Mouse (Mus musculus) brain, embryonic 14.5 days (tissue): ENCODE data around the gene Mrps9. TPM values are rescaled to one million over a fixed set of nuclear protein-coding genes. Genes with fewer than 3 reads are reported as not detected.

Experiments
- DNase-seq: peaks from one replicate; pipeline ENCODE4 v3.0.0-alpha.2; 2011; ENCODE audit warnings: low read depth
- CTCF ChIP-seq: fragments of 200-500 bp; IDR thresholded peaks from 2 replicates; pipeline ENCODE4 v1.5.1; 2012; ENCODE audit warnings: inconsistent platforms, mild to moderate bottlenecking, moderate library complexity, borderline replicate concordance; ENCODE audit not compliant: insufficient read depth, insufficient read length; ENCODE audit errors: extremely low read depth
- POLR2A ChIP-seq: fragments of 200-500 bp; IDR thresholded peaks from 2 replicates; pipeline ENCODE4 v1.6.1; 2012; ENCODE audit warnings: mild to moderate bottlenecking, inconsistent platforms, borderline replicate concordance; ENCODE audit not compliant: poor library complexity, insufficient read depth, insufficient read length, severe bottlenecking; ENCODE audit errors: extremely low read depth
- polyA plus RNA-seq: library from polyadenylated mRNA; depleted of rRNA; stranded (reverse); fragments of >200 nt; gene quantifications from 2 replicates; pipeline ENCODE4 v1.2.3, GENCODE M21; 2012; rRNA removed

Mrps9 gene
- polyA plus RNA-seq, 1 experiment: 40.5 TPM

- DNase-seq: peak; percentile 67
Observed at GRCm38 (mm10) chr1:42923924-42924323, 72.9 kb downstream of the Mrps9 start.

GRCm38 (mm10) chr1:42933613-42934012, 82.6 kb downstream of the Mrps9 start:
- no peak for DNase-seq
- TF ChIP-seq CTCF (no peak), POLR2A (no peak)

More at GRCm38 (mm10) chr1:42923924-42924323, 72.9 kb downstream of the Mrps9 start:
- TF ChIP-seq CTCF: no peak
- TF ChIP-seq POLR2A: no peak

DNA sequence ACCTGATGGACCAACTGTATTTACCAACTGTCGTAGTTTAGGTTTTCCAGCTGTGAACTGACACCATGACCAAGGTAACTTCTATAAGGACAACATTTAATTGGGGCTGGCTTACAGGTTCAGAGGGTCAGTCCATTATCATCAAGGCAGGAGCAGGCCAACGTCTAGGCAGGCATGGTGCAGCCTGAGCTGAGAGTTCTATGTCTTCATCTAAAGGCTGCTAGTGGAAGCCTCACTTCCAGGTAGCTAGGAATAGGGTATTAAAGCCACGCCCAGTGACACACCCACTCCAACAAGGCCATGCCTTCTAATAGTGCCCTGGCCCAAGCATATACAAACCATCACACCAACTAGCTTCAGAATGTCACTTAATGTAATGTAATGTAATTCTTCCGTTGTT, 97.5 kb downstream of the Mrps9 start:
- TF ChIP-seq POLR2A: no peak
- TF ChIP-seq CTCF: no peak
- no peak for DNase-seq

- peak; percentile 86 for DNase-seq
- TF ChIP-seq CTCF (no peak), POLR2A (peak; percentile 40)
Observed at GRCm38 (mm10) chr1:42952734-42953481, 101.9 kb downstream of the Mrps9 start, which contains the start of gene Gpr45. Gene Gpr45, plus strand, starts transcription at chr1:42952872.

DNA sequence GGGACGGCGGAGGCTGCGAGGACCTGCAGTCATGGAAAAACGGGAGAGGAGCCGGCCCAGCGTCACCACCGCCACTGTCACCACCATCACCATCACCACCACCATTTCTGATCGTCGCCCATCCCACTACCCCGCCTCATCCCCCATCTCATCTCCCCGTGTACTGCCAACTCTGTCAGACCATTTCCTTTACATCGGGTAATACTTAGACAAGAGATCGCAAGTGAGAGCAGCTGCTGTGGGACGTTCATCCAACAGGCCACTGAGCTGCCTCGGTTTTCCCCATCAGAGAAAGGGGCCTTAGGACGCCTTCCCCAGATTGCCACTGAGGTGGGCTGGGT, 102.4 kb downstream of the Mrps9 start:
- DNase-seq: peak; percentile 66
- TF ChIP-seq CTCF: no peak
- no peak for TF ChIP-seq POLR2A

Other genes with a start within 250 kb of the Mrps9 start
- 58.3 and 64.7 TPM in 2 replicates for gene Pou3f3, start 155.5 kb upstream of the Mrps9 start, polyA plus RNA-seq
- gene Gpr45, start 101.6 kb downstream of the Mrps9 start, polyA plus RNA-seq: 18.5 and 27.7 TPM in 2 replicates
- gene Tgfbrap1, start 247.4 kb downstream of the Mrps9 start, polyA plus RNA-seq: 30.4 and 36.0 TPM in 2 replicates
- 32.3 and 33.8 TPM in 2 replicates for gene AI597479, start 247.5 kb downstream of the Mrps9 start, polyA plus RNA-seq